Mouse (Mus musculus): Measurements from ENCODE around the gene Nlrp6.

GRCm38 (mm10) chr7:140922398-140923069, 1.8 kb downstream of the Nlrp6 start:
- no peak for TF ChIP-seq CTCF (IDR thresholded peaks at IDR 0.05)
- TF ChIP-seq POLR2A (IDR thresholded peaks at IDR 0.05; ENCODE audit: insufficient read depth, low read depth, low read length): no peak

All from heart, adult 2 months (tissue).